Mouse (Mus musculus): ENCODE results near the gene P2rx1.

GRCm38 (mm10) chr11:72974995-72975503 is 23.9 kb upstream of the P2rx1 start:
- TF ChIP-seq CTCF (IDR thresholded peaks at IDR 0.05; ENCODE audit: insufficient read depth, low read depth, low read length) (no peak), POLR2A (IDR thresholded peaks at IDR 0.05; ENCODE audit: insufficient read depth, low read depth, low read length) (no peak)
